Mouse (Mus musculus) adrenal gland, postnatal 36 days (tissue): ENCODE results near the gene Nudt22. TPM values are rescaled to one million over a fixed set of nuclear protein-coding genes. Genes with fewer than 3 reads are reported as not detected.

Source experiments
- DNase-seq, 2 experiments: peaks; one replicate each; pipeline ENCODE4 v3.0.0; 2021; ENCODE audit warnings: mixed read lengths in 1 of 2
- total RNA-seq, 2 experiments: library from RNA; stranded (reverse); gene quantifications; 2 replicates each; pipeline ENCODE4 v1.2.3; 2021

Gene Nudt22
- total RNA-seq, 2 experiments from 2014 or later: 39.0 to 42.4 TPM

- no peak for DNase-seq
Observed at GRCm38 (mm10) chr19:6949951-6950350, 46.0 kb downstream of the Nudt22 start.

GRCm38 (mm10) chr19:6949532-6949931 is 46.4 kb downstream of the Nudt22 start:
- no peak for DNase-seq

GRCm38 (mm10) chr19:6948186-6948585 is 47.7 kb downstream of the Nudt22 start:
- no peak for DNase-seq

GRCm38 (mm10) chr19:6947742-6948141 is 48.2 kb downstream of the Nudt22 start:
- DNase-seq: no peak

- DNase-seq: no peak
Observed at GRCm38 (mm10) chr19:6943709-6944108, 52.2 kb downstream of the Nudt22 start.

Other genes starting within 250 kb of the Nudt22 start
- gene Rps6ka4, start 155.5 kb downstream of the Nudt22 start, total RNA-seq: 10 to 100 TPM; 30.0 to 30.7 TPM
- gene Ccdc88b, start 137.9 kb downstream of the Nudt22 start, total RNA-seq: 1 to 10 TPM; 1.7 to 1.8 TPM
- gene Trmt112, start 86.4 kb downstream of the Nudt22 start, total RNA-seq: 100 to 1,000 TPM in 1 of 2 experiments, 10 to 100 TPM in 1; 93.1 to 116 TPM
- 100 to 1,000 TPM; 254 to 293 TPM for gene Prdx5, start 86.0 kb downstream of the Nudt22 start, total RNA-seq
- gene Esrra, start 74.3 kb downstream of the Nudt22 start, total RNA-seq: 10 to 100 TPM; 33.6 to 50.9 TPM
- gene Catsperz, start 70.7 kb downstream of the Nudt22 start, total RNA-seq: not detected
- gene Kcnk4, start 61.6 kb downstream of the Nudt22 start, total RNA-seq: under 1 TPM; 0.16 to 0.20 TPM
- 10 to 100 TPM; 48.6 to 54.5 TPM for gene Bad, start 54.3 kb downstream of the Nudt22 start, total RNA-seq
- gene Gpr137, start 53.6 kb downstream of the Nudt22 start, total RNA-seq: 10 to 100 TPM; 49.1 to 49.9 TPM
- gene Ppp1r14b, start 21.1 kb downstream of the Nudt22 start, total RNA-seq: 100 to 1,000 TPM; 203 TPM
- gene Plcb3, start 19.6 kb downstream of the Nudt22 start, total RNA-seq: 10 to 100 TPM; 41.8 to 44.5 TPM
- 100 to 1,000 TPM in 1 of 2 experiments, 10 to 100 TPM in 1; 93.3 to 103 TPM for gene Fkbp2, start 15.6 kb downstream of the Nudt22 start, total RNA-seq
- 10 to 100 TPM; 92.0 to 95.7 TPM for gene Vegfb, start 8.5 kb downstream of the Nudt22 start, total RNA-seq
- gene Dnajc4, start 3.5 kb downstream of the Nudt22 start, total RNA-seq: 10 to 100 TPM; 38.5 to 46.1 TPM
- 10 to 100 TPM in 1 of 2 experiments, 1 to 10 TPM in 1; 8.2 to 16.8 TPM for gene Trpt1, start within 50 bp of the Nudt22 start, total RNA-seq
- gene Fermt3, start 23.4 kb upstream of the Nudt22 start, total RNA-seq: 1 to 10 TPM; 6.9 TPM
- gene Stip1, start 43.9 kb upstream of the Nudt22 start, total RNA-seq: 100 to 1,000 TPM; 149 to 281 TPM
- gene Macrod1, start 60.7 kb upstream of the Nudt22 start, total RNA-seq: 10 to 100 TPM; 52.5 to 66.7 TPM
- gene Flrt1, start 109.6 kb upstream of the Nudt22 start, total RNA-seq: 1 to 10 TPM; 1.3 to 4.0 TPM
- 100 to 1,000 TPM; 118 to 130 TPM for gene Otub1, start 210.2 kb upstream of the Nudt22 start, total RNA-seq
- 1,000 to 10,000 TPM; 1,022 to 1,091 TPM for gene Cox8a, start 221.5 kb upstream of the Nudt22 start, total RNA-seq
- gene Naa40, start 245.1 kb upstream of the Nudt22 start, total RNA-seq: 10 to 100 TPM; 18.6 to 25.6 TPM